Mouse (Mus musculus) MEL (cell line): ENCODE data around the gene Traf6.

Experiments
- CTCF ChIP-seq, 3 experiments: IDR thresholded peaks in 2 of 3; conservative IDR thresholded peaks in 1 of 3; 2 replicates each; pipeline ENCODE4 v1.5.1; 2011 to 2012; ENCODE audit warnings: low read length in 3 of 3, low read depth in 2 of 3, mild to moderate bottlenecking in 2 of 3, improper control_type of control experiment in 1 of 3, inconsistent platforms in 1 of 3, mixed read lengths in 1 of 3, moderate library complexity in 1 of 3; ENCODE audit not compliant: control insufficient read depth in 1 of 3, insufficient read depth in 1 of 3, poor library complexity in 1 of 3, severe bottlenecking in 1 of 3
- ETS1 ChIP-seq: IDR thresholded peaks from 2 replicates; pipeline ENCODE4 v1.6.1; 2012; ENCODE audit warnings: low read depth, mild to moderate bottlenecking, inconsistent platforms, low read length, improper control_type of control experiment, moderate library complexity
- TBP ChIP-seq: IDR thresholded peaks from 2 replicates; pipeline ENCODE4 v1.8.0; 2011; ENCODE audit warnings: low read depth, low read length, improper control_type of control experiment
- USF1 ChIP-seq: IDR thresholded peaks from 2 replicates; pipeline ENCODE4 v1.6.1; 2014; ENCODE audit warnings: low read depth, mild to moderate bottlenecking, inconsistent platforms, low read length, improper control_type of control experiment, moderate library complexity
- ZC3H11A ChIP-seq: IDR thresholded peaks from 2 replicates; pipeline ENCODE4 v1.6.1; 2012; ENCODE audit warnings: low read depth, mild to moderate bottlenecking, inconsistent platforms, low read length, improper control_type of control experiment
- ZKSCAN1 ChIP-seq: IDR thresholded peaks from 2 replicates; pipeline ENCODE4 v1.6.1; 2012; ENCODE audit warnings: low read depth, mild to moderate bottlenecking, inconsistent platforms, low read length, improper control_type of control experiment, moderate library complexity
- ZNF384 ChIP-seq: IDR thresholded peaks from 2 replicates; pipeline ENCODE4 v1.6.1; 2012; ENCODE audit warnings: low read depth, mild to moderate bottlenecking, inconsistent platforms, low read length, improper control_type of control experiment

GRCm38 (mm10) chr2:101684421-101684820, 6.2 kb downstream of the Traf6 start:
- TF ChIP-seq CTCF (IDR thresholded peaks at IDR 0.05 in 2 of 3, conservative IDR thresholded peaks at IDR 0.05 in 1 of 3; ENCODE audit: control insufficient read depth in 1 of 3, insufficient read depth in 1 of 3, low read depth in 2 of 3, low read length in 3 of 3, poor library complexity in 1 of 3, severe bottlenecking in 1 of 3) (no peak), ZKSCAN1 (no peak), ZNF384 (no peak), USF1 (no peak), ETS1 (no peak), ZC3H11A (no peak), TBP (no peak)
